Mouse (Mus musculus) fibroblast of lung, adult 2 months (primary cell): ENCODE data around the gene Jph4.

Experiments used
- DNase-seq: peaks from one replicate; pipeline ENCODE4 v3.0.0-alpha.2; 2011; ENCODE audit warnings: low read depth

Gene Jph4

GRCm38 (mm10) chr14:55063581-55064381 is 53.0 kb downstream of the Jph4 start:
- no peak for DNase-seq

DNA sequence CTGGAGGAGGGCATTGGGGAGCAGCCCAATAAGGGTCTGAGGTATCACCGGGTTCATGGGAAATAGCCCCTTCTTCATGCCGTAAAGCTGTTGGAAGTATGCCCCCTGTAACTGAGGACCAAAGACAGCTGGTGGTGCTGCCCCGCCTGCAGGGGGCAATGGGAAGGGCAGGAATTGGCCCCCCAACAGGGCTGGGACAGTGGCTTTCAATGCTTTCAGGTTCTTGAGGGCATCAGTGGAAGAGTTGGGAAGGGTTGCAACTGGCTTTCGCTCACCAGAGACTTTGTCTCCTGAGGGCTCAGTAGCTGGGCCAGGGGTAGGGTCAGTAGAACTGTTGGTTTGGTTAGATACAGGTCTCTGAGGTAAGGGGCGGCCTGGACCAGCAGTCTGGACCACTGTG is 53.6 kb downstream of the Jph4 start:
- no peak for DNase-seq

GRCm38 (mm10) chr14:55062626-55063025 is 54.1 kb downstream of the Jph4 start:
- no peak for DNase-seq

DNA sequence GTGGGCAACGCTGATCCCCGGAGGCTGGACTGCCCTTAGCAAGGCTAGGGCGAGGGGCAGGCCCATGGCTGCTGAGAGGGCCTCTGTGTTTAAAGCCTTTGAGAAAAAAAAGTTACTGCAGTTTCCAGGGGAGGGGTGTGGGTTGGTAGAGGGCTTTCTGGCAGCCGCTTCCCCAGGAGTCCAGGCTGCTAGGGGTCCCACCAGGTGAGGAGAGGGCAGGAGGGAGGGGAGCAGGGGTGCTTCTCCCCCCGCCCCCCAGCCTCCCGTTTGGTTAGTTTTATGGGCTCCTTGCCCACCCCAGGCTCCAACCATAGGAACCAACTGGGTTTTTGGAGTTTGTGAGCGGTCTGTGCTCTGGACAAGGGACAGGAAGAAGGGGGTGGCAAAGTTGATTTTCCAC is 54.9 kb downstream of the Jph4 start:
- DNase-seq = no peak

DNA sequence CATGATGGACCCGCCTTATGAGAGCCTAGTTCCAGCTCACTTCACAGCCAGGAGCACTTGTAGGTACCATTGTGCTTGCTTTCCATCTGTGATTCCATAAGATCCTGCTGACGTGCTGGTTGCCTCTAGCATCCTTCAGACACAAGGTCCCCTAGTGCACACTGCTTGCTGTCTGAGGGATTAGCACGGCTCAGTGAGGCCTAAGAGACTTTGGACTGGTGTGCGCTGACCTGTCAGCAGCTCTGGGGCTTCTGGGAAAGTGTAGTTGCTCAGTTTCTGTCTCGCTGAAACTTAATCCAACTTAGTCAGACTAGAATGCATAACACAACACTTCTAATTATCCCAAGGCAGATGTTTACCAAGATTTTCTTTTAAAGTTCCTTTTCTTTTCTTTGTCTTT is 56.8 kb downstream of the Jph4 start:
- no peak for DNase-seq

DNA sequence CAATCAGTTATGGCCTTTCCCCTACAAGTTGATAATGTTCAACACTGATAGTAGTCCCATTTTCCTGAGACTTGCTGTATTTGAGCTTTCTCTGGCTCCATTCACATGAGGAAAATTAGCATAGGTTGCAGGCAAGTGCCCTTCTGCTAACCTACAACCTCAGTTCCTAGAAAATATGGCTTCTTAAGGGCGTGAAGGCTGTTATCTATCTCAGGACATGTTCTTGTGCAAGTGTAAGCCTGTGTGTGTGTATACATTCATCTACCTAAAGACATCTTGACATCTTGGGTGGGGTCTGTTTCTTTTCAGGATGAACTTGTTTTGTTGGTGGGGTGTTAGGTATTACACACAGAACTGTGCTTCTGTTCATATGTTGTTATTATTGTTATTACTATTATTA is 57.7 kb downstream of the Jph4 start:
- DNase-seq = no peak
